Mouse (Mus musculus) kidney, postnatal 36 days (tissue): ENCODE data around the gene Cept1.

Experiments
- DNase-seq, 2 experiments: peaks; one replicate each; pipeline ENCODE4 v3.0.0; 2021 to 2022; ENCODE audit warnings: mixed read lengths in 2 of 2

Cept1 gene

GRCm38 (mm10) chr3:106494417-106494950 lies 53.1 kb downstream of the Cept1 start:
- no peak for DNase-seq

GRCm38 (mm10) chr3:106493882-106494281 lies 53.7 kb downstream of the Cept1 start:
- no peak for DNase-seq

GRCm38 (mm10) chr3:106493202-106493601 lies 54.4 kb downstream of the Cept1 start:
- no peak for DNase-seq

- no peak for DNase-seq
Measured at GRCm38 (mm10) chr3:106492723-106493122, 54.9 kb downstream of the Cept1 start.

- no peak for DNase-seq
Measured at GRCm38 (mm10) chr3:106490239-106490638, 57.4 kb downstream of the Cept1 start.

- no peak for DNase-seq
Measured at GRCm38 (mm10) chr3:106487551-106487950, 60.1 kb downstream of the Cept1 start.

GRCm38 (mm10) chr3:106485810-106486209 lies 61.8 kb downstream of the Cept1 start:
- no peak for DNase-seq

- DNase-seq: no peak
Measured at GRCm38 (mm10) chr3:106484861-106485260, 62.7 kb downstream of the Cept1 start.

- DNase-seq: no peak
Measured at GRCm38 (mm10) chr3:106483796-106484405, 63.7 kb downstream of the Cept1 start.

GRCm38 (mm10) chr3:106483297-106483696 lies 64.3 kb downstream of the Cept1 start:
- no peak for DNase-seq

GRCm38 (mm10) chr3:106482281-106483081 lies 65.1 kb downstream of the Cept1 start, which contains the start of gene Dennd2d:
TSS of gene Dennd2d (plus strand) at chr3:106482405.
- DNase-seq: peak; percentile 51 to 80

GRCm38 (mm10) chr3:106476863-106477262 lies 70.7 kb downstream of the Cept1 start:
- DNase-seq: no peak

- no peak for DNase-seq
Measured at GRCm38 (mm10) chr3:106474210-106474609, 73.4 kb downstream of the Cept1 start.

GRCm38 (mm10) chr3:106464750-106465149 lies 82.9 kb downstream of the Cept1 start:
- no peak for DNase-seq

- no peak for DNase-seq
Measured at GRCm38 (mm10) chr3:106462493-106462892, 85.1 kb downstream of the Cept1 start.

GRCm38 (mm10) chr3:106462059-106462470 lies 85.5 kb downstream of the Cept1 start:
- no peak for DNase-seq

- no peak for DNase-seq
Measured at GRCm38 (mm10) chr3:106457298-106457869, 90.2 kb downstream of the Cept1 start.

- no peak for DNase-seq
Measured at GRCm38 (mm10) chr3:106452616-106453015, 95.0 kb downstream of the Cept1 start.
